Mouse (Mus musculus) macrophage (primary cell): ENCODE results near the gene Rbm15. TPM values are rescaled to one million over a fixed set of nuclear protein-coding genes. Genes with fewer than 3 reads are reported as not detected.

Source experiments
- H3K27ac ChIP-seq: fragments of 350-480 bp; formaldehyde crosslinking; 2 replicates; pipeline ENCODE4 v1.9.0; 2021
- H3K36me3 ChIP-seq: fragments of 350-480 bp; formaldehyde crosslinking; 2 replicates; pipeline ENCODE4 v1.9.0; 2021; ENCODE audit errors: inconsistent target
- H3K4me3 ChIP-seq: fragments of 350-480 bp; formaldehyde crosslinking; 2 replicates; pipeline ENCODE4 v1.9.0; 2021; ENCODE audit errors: inconsistent target
- H3K79me2 ChIP-seq: fragments of 350-480 bp; formaldehyde crosslinking; 2 replicates; pipeline ENCODE4 v1.9.0; 2021; ENCODE audit errors: inconsistent target
- WGBS: methylation state at CpG from one replicate; pipeline ENCODE4 v1.1.7; 2026; ENCODE audit warnings: inconsistent platforms; ENCODE audit not compliant: missing documents; 5-methylcytosine and 5-hydroxymethylcytosine counted together
- polyA plus RNA-seq: library from polyadenylated mRNA; stranded (reverse); fragments of 250-400 nt; gene quantifications from 3 replicates; pipeline ENCODE4 v1.2.4, GENCODE M21; 2018; ENCODE audit warnings: inconsistent platforms

The Rbm15 gene
- polyA plus RNA-seq, 1 experiment from 2014 or later, result 5.4 TPM

DNA sequence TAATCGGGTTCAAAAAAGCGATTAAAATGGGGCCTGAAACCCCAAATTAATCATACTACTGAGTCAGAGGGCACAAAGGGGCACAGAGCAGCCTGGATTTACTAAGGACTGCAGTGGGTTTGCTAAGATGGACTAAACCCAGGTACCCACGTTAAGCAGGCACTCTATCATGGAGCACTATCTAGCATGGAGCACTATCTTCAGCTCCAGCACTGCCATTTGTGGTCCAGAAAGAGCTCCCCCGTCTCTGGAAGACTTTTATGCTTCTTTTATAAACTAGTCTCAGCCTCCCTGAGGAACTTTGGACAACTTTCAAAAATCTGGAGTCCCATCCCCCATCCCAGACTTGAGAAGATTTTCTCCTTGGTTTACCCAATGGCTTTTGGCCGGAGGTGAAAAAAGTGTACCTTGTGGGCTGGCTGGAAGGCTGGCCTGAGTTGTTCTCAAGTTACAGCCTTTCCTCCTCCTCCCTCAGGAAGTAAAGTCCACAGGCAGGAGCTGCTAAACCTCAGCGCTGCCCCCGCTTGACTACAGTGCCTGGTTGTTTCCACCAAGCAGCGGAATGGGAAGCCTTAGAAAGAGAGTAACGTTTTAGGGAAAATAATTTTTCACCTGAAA is 42.6 kb downstream of the Rbm15 start, which contains the start of gene Slc16a4:
TSS of gene Slc16a4 (plus strand) at position 467 of the 618 bp plus-strand sequence.
- no peaks in the 10 kb centered on the region for H3K36me3 ChIP-seq
- no peak within 1 kb of the TSS for H3K4me3 ChIP-seq
- H3K79me2 ChIP-seq, result no peaks in the 10 kb centered on the region
- WGBS, result 51% methylated on average over 9 of the region's 9 CpGs
- H3K27ac ChIP-seq, result no peak within 1 kb of the TSS

- H3K36me3 ChIP-seq, result peaks cover 20% of the 10 kb centered on the region; the same call in 1 of the 2 replicates
- 0 out of 2 replicates have a peak, but pooled peaks cover under 1% of the 10 kb centered on the region for H3K79me2 ChIP-seq
- no peak overlapping the region for H3K4me3 ChIP-seq
- H3K27ac ChIP-seq, result no peak overlapping the region
These were observed 46.1 kb downstream of the Rbm15 start for GRCm38 (mm10) chr3:107287346-107287745.

DNA sequence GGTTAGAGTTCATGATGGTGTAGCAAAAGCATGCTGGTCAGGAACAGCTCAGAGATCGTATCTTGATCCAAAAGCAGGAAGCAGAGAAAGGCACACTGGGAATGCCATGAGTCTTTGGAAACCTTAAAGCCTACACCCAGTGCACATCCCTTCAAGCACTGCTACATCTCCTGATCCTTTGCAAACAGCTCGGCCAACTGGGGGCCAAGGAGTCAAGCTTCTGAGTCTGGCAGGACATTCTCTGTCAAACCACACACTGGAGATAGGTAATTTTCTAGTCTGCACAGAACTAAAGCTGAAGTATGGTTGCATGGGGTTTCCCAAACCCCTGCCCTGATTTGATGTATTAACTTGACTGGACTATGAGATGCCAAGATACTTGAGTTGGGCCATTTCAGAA is 47.4 kb downstream of the Rbm15 start:
- 91% methylated on average over 2 of the region's 2 CpGs for WGBS
- no peak overlapping the region for H3K4me3 ChIP-seq
- peaks cover 12% of the 10 kb centered on the region for H3K79me2 ChIP-seq
- no peak overlapping the region for H3K27ac ChIP-seq
- peaks cover 30% of the 10 kb centered on the region for H3K36me3 ChIP-seq

DNA sequence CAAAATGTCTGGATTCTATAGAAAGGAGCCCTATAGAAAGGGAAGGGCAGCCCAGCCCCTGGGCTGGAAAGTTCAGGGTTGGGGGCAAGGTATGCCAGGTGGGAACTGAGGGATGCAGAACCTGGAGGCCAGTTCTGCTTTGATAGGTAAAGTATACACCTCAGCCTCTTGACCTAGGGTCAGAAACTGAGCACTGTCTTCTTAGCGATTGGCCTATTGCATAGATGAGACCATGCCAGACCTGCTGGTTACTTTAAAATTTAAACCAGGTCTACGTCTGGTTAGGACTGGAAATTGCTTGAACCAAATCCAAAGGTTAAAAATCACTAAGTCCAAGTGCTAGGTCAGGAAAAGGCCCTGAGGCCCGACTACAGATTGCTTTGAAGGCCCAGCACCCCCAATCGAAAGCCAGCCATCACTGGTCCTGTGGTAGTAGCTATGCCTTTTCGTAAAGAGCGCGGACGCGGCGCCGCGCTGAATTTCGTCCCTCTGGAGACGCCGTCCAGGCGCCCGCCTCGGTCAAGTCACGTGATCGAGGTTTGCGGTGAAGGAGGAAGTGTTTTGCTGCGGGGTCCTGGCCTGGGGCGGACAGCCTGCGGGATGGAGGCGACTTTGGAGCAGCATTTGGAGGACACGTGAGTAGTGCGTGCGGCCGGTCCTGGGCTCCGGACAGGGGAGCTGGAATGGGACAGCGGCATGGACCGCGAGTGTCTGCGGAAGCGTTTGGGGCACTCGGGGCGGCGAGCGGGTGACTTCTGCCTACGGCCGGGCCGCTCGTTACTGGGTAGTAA is 54.8 kb downstream of the Rbm15 start, which contains the start of gene Lamtor5:
TSS of gene Lamtor5 (plus strand) at position 380 of the 791 bp plus-strand sequence.
- WGBS, result 6% methylated on average over 31 of the region's 43 CpGs
- peak within 1 kb of the TSS; percentile 46 for H3K27ac ChIP-seq
- peaks cover 36% of the 10 kb centered on the region for H3K79me2 ChIP-seq
- H3K4me3 ChIP-seq, result peak within 1 kb of the TSS; percentile 97
- H3K36me3 ChIP-seq, result peaks cover 22% of the 10 kb centered on the region

DNA sequence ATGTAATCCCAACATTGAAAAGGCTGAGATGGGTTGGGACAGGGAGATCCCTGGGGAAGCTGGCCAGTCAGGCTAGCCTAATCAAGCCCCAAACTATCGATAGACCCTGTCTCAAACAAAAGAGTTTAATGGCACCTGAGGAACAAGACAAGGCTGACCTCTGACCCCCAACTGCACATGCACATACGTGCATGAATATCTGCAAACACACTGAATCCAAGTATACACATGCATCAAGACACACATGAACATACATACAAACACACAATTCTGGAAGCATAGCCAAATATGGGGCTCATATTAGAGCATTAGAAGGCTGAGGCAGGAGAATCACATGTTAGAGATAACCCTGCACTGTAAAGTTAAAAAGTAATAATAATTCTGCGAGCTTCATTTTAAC is 56.8 kb downstream of the Rbm15 start:
- WGBS, result 91% methylated on average over 3 of the region's 3 CpGs
- Histone ChIP-seq H3K36me3 (peaks cover 3% of the 10 kb centered on the region), H3K79me2 (peaks cover 29% of the 10 kb centered on the region), H3K27ac (no peak overlapping the region), H3K4me3 (no peak overlapping the region)

DNA sequence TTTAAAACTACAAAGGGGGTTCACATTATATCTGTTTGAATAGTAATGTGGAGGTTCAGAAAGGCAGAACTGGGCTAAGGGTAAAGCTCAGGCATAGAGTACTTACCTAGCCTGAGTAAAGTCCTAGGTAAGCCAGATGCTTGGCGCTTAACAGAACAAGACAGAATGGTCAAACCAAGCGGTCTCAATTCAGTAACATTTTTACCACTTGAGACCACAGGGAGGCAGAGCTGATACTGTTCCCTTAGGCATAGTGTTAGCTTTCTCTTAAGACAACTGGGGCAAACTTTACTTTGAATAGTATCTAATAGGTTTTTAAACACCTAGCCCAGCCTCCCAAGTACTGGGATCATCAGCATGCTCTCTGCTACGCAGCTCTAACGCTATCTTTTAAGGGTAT is 57.5 kb downstream of the Rbm15 start:
- peaks cover 22% of the 10 kb centered on the region for H3K79me2 ChIP-seq
- 80% methylated on average over 4 of the region's 4 CpGs for WGBS
- H3K4me3 ChIP-seq, result no peak overlapping the region
- no peaks in the 10 kb centered on the region; the same call in 1 of the 2 replicates for H3K36me3 ChIP-seq
- no peak overlapping the region for H3K27ac ChIP-seq

Other genes with a start within 250 kb of the Rbm15 start
- gene Kcna2, start 232.5 kb downstream of the Rbm15 start, polyA plus RNA-seq, result 0.02 to 0.29 TPM (median 0.07 TPM) in 3 replicates
- not detected in 3 replicates for gene Kcna10, start 150.6 kb downstream of the Rbm15 start, polyA plus RNA-seq
- not detected in 3 replicates for gene Cym, start 111.9 kb downstream of the Rbm15 start, polyA plus RNA-seq
- gene A630076J17Rik, start 103.1 kb downstream of the Rbm15 start, polyA plus RNA-seq, result not detected in 3 replicates
- not detected in 3 replicates for gene Prok1, start 94.0 kb downstream of the Rbm15 start, polyA plus RNA-seq
- gene Lamtor5, start 54.8 kb downstream of the Rbm15 start, polyA plus RNA-seq, result 134 to 197 TPM (median 162 TPM) in 3 replicates
- gene Slc16a4, start 42.4 kb downstream of the Rbm15 start, polyA plus RNA-seq, result not detected in 3 replicates
- not detected in 3 replicates for gene Kcnc4, start 125.9 kb upstream of the Rbm15 start, polyA plus RNA-seq
- gene Slc6a17, start 184.3 kb upstream of the Rbm15 start, polyA plus RNA-seq, result 0.04 to 0.05 TPM in 2 of 3 replicates, not detected in the other
- gene Ubl4b, start 221.4 kb upstream of the Rbm15 start, polyA plus RNA-seq, result not detected in 3 replicates